ENCODE assay signal across 9 mouse cellular contexts in genomic region chr10:58342199-58342598, GRCm38 (mm10). TPM values are rescaled to one million over a fixed set of nuclear protein-coding genes. Genes with fewer than 3 reads are reported as not detected.
DNase-seq lines count a peak whose midpoint lies in the region; ATAC-seq and TF ChIP-seq lines count a peak whose summit lies in the region.
"Had no signal": no experiment of that assay in that cellular context is flagged by ENCODE, and none has a peak within 500 bp of the region (broad histone marks: within the 10 kb centered on the region; RNA-seq: fewer than 3 reads in every experiment).

No protein-coding gene starts in this region.

- H3K27me3 ChIP-seq in embryonic facial prominence, embryonic 12.5 days = no peaks in the 10 kb centered on the region
- no peaks in the 10 kb centered on the region for H3K27me3 ChIP-seq in embryonic facial prominence, embryonic 10.5 days (replicated peaks; ENCODE audit: low read depth, poor library complexity, severe bottlenecking)
- no peaks in the 10 kb centered on the region for H3K27me3 ChIP-seq in kidney, embryonic 16.5 days (ENCODE audit: insufficient read depth, low read length)
- no peaks in the 10 kb centered on the region for H3K27me3 ChIP-seq in liver, embryonic 12.5 days (replicated peaks)

- no peak for ATAC-seq in embryonic facial prominence, embryonic 12.5 days (ENCODE audit: insufficient number of reproducible peaks, insufficient read depth, low FRiP score, low TSS enrichment)
- ATAC-seq in kidney, embryonic 16.5 days (ENCODE audit: low FRiP score, low TSS enrichment) = no peak
- no peak for ATAC-seq in liver, embryonic 12.5 days

- H3K4me1 ChIP-seq in embryonic facial prominence, embryonic 12.5 days = peaks cover 10% of the 10 kb centered on the region; the same call in 1 of the 2 replicates
- H3K4me1 ChIP-seq in embryonic facial prominence, embryonic 10.5 days = peaks cover 14% of the 10 kb centered on the region
- H3K4me1 ChIP-seq in kidney, embryonic 16.5 days (ENCODE audit: insufficient read depth, low read length) = peaks cover 36% of the 10 kb centered on the region
- H3K4me1 ChIP-seq in cortical plate, adult 2 months (ENCODE audit: control insufficient read depth, insufficient read depth, low read length) = peaks cover 2% of the 10 kb centered on the region
- peaks cover 59% of the 10 kb centered on the region for H3K4me1 ChIP-seq in liver, embryonic 12.5 days

- 88% methylated on average over 2 of the region's 2 CpGs for WGBS in embryonic facial prominence, embryonic 12.5 days
- 85% methylated on average over 2 of the region's 2 CpGs for WGBS in embryonic facial prominence, embryonic 10.5 days
- 58% methylated on average over 2 of the region's 2 CpGs for WGBS in kidney, embryonic 16.5 days
- WGBS in liver, embryonic 12.5 days (ENCODE audit: insufficient replicate concordance) = 69% methylated on average over 2 of the region's 2 CpGs

- H3K4me3 ChIP-seq in embryonic facial prominence, embryonic 12.5 days = no peak overlapping the region
- no peak overlapping the region for H3K4me3 ChIP-seq in embryonic facial prominence, embryonic 10.5 days
- no peak overlapping the region for H3K4me3 ChIP-seq in kidney, embryonic 16.5 days (ENCODE audit: low read length)
- no peak overlapping the region for H3K4me3 ChIP-seq in cortical plate, adult 2 months (ENCODE audit: insufficient read depth, low read length)
- H3K4me3 ChIP-seq in liver, embryonic 12.5 days = no peak overlapping the region

- no peaks in the 10 kb centered on the region for H3K36me3 ChIP-seq in embryonic facial prominence, embryonic 12.5 days
- H3K36me3 ChIP-seq in embryonic facial prominence, embryonic 10.5 days (replicated peaks) = peaks cover 10% of the 10 kb centered on the region; the same call in 1 of the 2 replicates
- H3K36me3 ChIP-seq in kidney, embryonic 16.5 days (ENCODE audit: insufficient read depth, low read length) = no peaks in the 10 kb centered on the region
- peaks cover 8% of the 10 kb centered on the region for H3K36me3 ChIP-seq in liver, embryonic 12.5 days

- TF ChIP-seq POLR2A in cortical plate, adult 2 months (IDR thresholded peaks at IDR 0.05; ENCODE audit: extremely low read depth, insufficient read depth, low read length) = no peak

- H3K9ac ChIP-seq in embryonic facial prominence, embryonic 12.5 days = no peak overlapping the region
- no peak overlapping the region for H3K9ac ChIP-seq in kidney, embryonic 16.5 days (replicated peaks; ENCODE audit: low read length)
- H3K9ac ChIP-seq in liver, embryonic 12.5 days = no peak overlapping the region

- H3K27ac ChIP-seq in embryonic facial prominence, embryonic 12.5 days = 0 out of 2 replicates have a peak overlapping the region, but pooled peaks have one; percentile 17
- H3K27ac ChIP-seq in embryonic facial prominence, embryonic 10.5 days (replicated peaks) = no peak overlapping the region
- peak overlapping the region; percentile 96 for H3K27ac ChIP-seq in kidney, embryonic 16.5 days (ENCODE audit: low read length)
- peak overlapping the region; percentile 68 for H3K27ac ChIP-seq in cortical plate, adult 2 months (ENCODE audit: insufficient read depth, low read length)
- peak overlapping the region; percentile 54 for H3K27ac ChIP-seq in liver, embryonic 12.5 days

- no peak for TF ChIP-seq CTCF in cortical plate, adult 2 months (IDR thresholded peaks at IDR 0.05; ENCODE audit: extremely low read depth, insufficient read depth, low read length)

- no peaks in the 10 kb centered on the region for H3K9me3 ChIP-seq in embryonic facial prominence, embryonic 12.5 days
- no peaks in the 10 kb centered on the region for H3K9me3 ChIP-seq in embryonic facial prominence, embryonic 10.5 days
- peaks cover 3% of the 10 kb centered on the region; the same call in 1 of the 2 replicates for H3K9me3 ChIP-seq in kidney, embryonic 16.5 days (ENCODE audit: low read length)
- H3K9me3 ChIP-seq in liver, embryonic 12.5 days (replicated peaks) = no peaks in the 10 kb centered on the region

- no peak overlapping the region for H3K4me2 ChIP-seq in embryonic facial prominence, embryonic 12.5 days (replicated peaks)
- H3K4me2 ChIP-seq in kidney, embryonic 16.5 days (replicated peaks; ENCODE audit: low read depth, low read length) = no peak overlapping the region
- no peak overlapping the region for H3K4me2 ChIP-seq in liver, embryonic 12.5 days

- no peak for DNase-seq in embryonic facial prominence, embryonic 10.5 days (ENCODE audit: low spot score)
- DNase-seq in kidney, postnatal 4 days = no peak
- no peak for DNase-seq in urinary bladder, postnatal 4 days (ENCODE audit: low spot score in 2 of 2)
- no peak for DNase-seq in embryo, embryonic 10.5 days (ENCODE audit: low spot score)
- DNase-seq: cerebellum, adult 2 months had no signal

RNA-seq across cellular contexts. Expression of gene Lims1, which starts 18.9 kb away (rescaled TPM):
- polyA plus RNA-seq in embryonic facial prominence, embryonic 12.5 days (2016; fragmentation: Nextera tagmentation; extraction: Ambion mirVana) = 120 and 126 TPM in 2 replicates
- 107 and 108 TPM in 2 replicates for polyA plus RNA-seq in embryonic facial prominence, embryonic 10.5 days (2016; fragmentation: Nextera tagmentation; extraction: Ambion mirVana)
- polyA plus RNA-seq in kidney, embryonic 16.5 days (2015; fragmentation: Nextera tagmentation; extraction: Ambion mirVana) = 153 and 162 TPM in 2 replicates
- polyA plus RNA-seq in cortical plate, adult 2 months (2012; rRNA removed) = 18.3 and 19.9 TPM in 2 replicates
- 112 and 121 TPM in 2 replicates for polyA plus RNA-seq in liver, embryonic 12.5 days (2016; fragmentation: Nextera tagmentation; extraction: Ambion mirVana)
